Mouse (Mus musculus) heart, adult 2 months (tissue): ENCODE data around the gene Sf1.

ENCODE experiments used
- CTCF ChIP-seq: fragments of 200-600 bp; IDR thresholded peaks from 2 replicates; pipeline ENCODE4 v1.8.1; 2022; ENCODE audit warnings: antibody characterized with exemption, mild to moderate bottlenecking, moderate library complexity
- POLR2A ChIP-seq: fragments of 200-500 bp; IDR thresholded peaks from 2 replicates; pipeline ENCODE4 v1.6.1; 2011; ENCODE audit warnings: mild to moderate bottlenecking, low read depth, low read length, control low read depth; ENCODE audit not compliant: insufficient read depth

GRCm38 (mm10) chr19:6380411-6381166 is 17.1 kb downstream of the Sf1 start:
- TF ChIP-seq CTCF (no peak), POLR2A (no peak)
